Mouse (Mus musculus): ENCODE results near the gene Ift81. TPM values are rescaled to one million over a fixed set of nuclear protein-coding genes. Genes with fewer than 3 reads are reported as not detected.

The Ift81 gene
- total and polyA plus RNA-seq, 3 experiments, result 1.5 to 25.3 (median 18.0) TPM

DNA sequence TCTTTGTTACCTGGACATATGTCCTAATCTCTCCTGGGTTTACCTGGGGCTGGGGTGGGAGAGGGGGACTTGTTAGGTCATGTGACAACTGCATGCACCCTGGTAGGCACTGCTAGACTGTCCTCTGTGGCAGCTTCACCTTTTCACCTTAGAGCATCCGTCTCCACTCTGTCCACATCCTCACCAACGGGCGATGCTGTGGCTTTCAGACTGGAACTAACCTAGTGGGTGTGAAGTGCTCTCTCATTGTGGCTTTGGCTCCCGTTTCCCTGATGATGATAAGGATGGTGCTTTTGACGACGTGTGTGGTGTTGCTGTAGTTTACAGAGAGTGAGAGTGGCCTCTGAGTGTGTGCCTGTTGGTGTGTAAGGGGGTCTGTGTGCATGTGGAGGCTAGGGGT, 31.0 kb upstream of the Ift81 start:
- ATAC-seq (ENCODE audit: extremely low read depth, insufficient number of reproducible peaks, low FRiP score, poor library complexity, severe bottlenecking) (no peak), DNase-seq (ENCODE audit: low spot score) (no peak)
- TF ChIP-seq TAL1 (conservative IDR thresholded peaks at IDR 0.05; ENCODE audit: low read depth, low read length) (no peak), GATA2 (IDR thresholded peaks at IDR 0.05; ENCODE audit: borderline replicate concordance, low read depth, low read length) (no peak)
- H3K4me3 ChIP-seq (ENCODE audit: low read depth, low read length), result no peak overlapping the region; the same call in 1 of the 2 replicates
- no peaks in the 10 kb centered on the region for H3K36me3 ChIP-seq (replicated peaks)
- peaks cover 5% of the 10 kb centered on the region for H3K9me3 ChIP-seq (replicated peaks)
- peaks cover 64% of the 10 kb centered on the region for H3K4me1 ChIP-seq (ENCODE audit: insufficient read depth, low read depth, low read length)
- peaks cover 3% of the 10 kb centered on the region; the same call in 1 of the 2 replicates for H3K27me3 ChIP-seq (ENCODE audit: insufficient read depth, low read length)

DNA sequence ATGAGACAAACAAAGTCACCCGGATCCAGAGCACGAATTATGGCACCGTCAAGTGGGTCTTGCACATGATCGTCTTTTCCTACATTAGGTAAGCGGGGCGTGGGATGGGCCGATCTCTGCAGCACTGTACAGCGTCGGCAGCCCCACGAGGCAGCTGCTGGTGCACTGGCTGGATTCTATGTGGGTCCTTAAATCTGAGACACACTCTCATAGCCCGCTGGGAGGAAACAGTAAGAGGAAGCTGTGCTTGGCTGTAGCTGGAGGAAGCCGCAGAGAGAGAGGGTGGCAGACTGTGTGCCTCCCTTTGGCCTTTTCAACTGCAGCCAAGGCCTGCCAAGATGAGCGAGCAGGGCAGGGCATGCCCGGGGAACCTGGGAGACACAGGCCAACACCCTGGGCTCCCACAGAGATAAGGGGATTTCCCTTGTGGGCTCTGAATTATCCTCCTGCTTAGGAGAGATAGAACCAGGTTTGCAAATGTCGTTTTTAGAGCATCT, 29.8 kb upstream of the Ift81 start:
- H3K27me3 ChIP-seq (ENCODE audit: insufficient read depth, low read length), result peaks cover 3% of the 10 kb centered on the region; the same call in 1 of the 2 replicates
- no peaks in the 10 kb centered on the region for H3K36me3 ChIP-seq (replicated peaks)
- H3K4me3 ChIP-seq (ENCODE audit: low read depth, low read length), result peak overlapping the region; percentile 52; the same call in 1 of the 2 replicates
- peaks cover 5% of the 10 kb centered on the region for H3K9me3 ChIP-seq (replicated peaks)
- DNase-seq (ENCODE audit: low spot score), result peak; percentile 53
- no peak for TF ChIP-seq GATA1 (IDR thresholded peaks at IDR 0.05; ENCODE audit: borderline replicate concordance, low read length)
- peak; percentile 27; the same call in 1 of the 2 replicates for TF ChIP-seq TAL1 (conservative IDR thresholded peaks at IDR 0.05; ENCODE audit: low read depth, low read length)
- no peak for TF ChIP-seq CTCF (IDR thresholded peaks at IDR 0.05; ENCODE audit: low read depth, low read length)
- TF ChIP-seq GATA2 (IDR thresholded peaks at IDR 0.05; ENCODE audit: borderline replicate concordance, low read depth, low read length), result no peak
- no peak for TF ChIP-seq POLR2AphosphoS5 (IDR thresholded peaks at IDR 0.05; ENCODE audit: insufficient replicate concordance, low read depth, low read length)
- peaks cover 55% of the 10 kb centered on the region for H3K4me1 ChIP-seq (ENCODE audit: insufficient read depth, low read depth, low read length)
- peak; percentile 49 for ATAC-seq (ENCODE audit: extremely low read depth, insufficient number of reproducible peaks, low FRiP score, poor library complexity, severe bottlenecking)

DNA sequence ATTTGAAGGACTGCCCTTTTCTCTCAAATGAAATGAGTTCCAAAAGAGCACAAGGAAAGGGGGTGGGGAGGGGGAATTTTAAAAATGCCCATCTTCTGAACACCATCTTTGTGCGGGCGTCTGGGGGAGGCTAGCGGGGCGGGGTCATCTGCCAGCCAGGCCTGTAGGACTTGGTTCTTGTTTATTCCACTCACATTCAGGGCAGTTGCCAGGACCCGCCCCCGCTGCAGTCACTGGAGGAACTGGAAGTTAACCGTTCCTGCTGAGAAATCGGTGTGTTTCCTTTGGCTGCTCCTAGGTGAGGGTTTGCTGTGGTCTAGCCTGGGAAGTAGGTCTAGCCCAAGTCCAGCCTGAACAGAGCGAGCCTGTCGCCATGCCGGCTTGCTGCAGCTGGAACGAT, 29.4 kb upstream of the Ift81 start, which contains the start of gene P2rx7:
Gene P2rx7 (plus strand): TSS at position 211 of the 400 bp plus-strand sequence.
- H3K4me1 ChIP-seq (ENCODE audit: insufficient read depth, low read depth, low read length), result peaks cover 59% of the 10 kb centered on the region
- H3K36me3 ChIP-seq (replicated peaks), result no peaks in the 10 kb centered on the region
- no peak for DNase-seq (ENCODE audit: low spot score)
- H3K9me3 ChIP-seq (replicated peaks), result peaks cover 5% of the 10 kb centered on the region
- TF ChIP-seq POLR2AphosphoS5 (IDR thresholded peaks at IDR 0.05; ENCODE audit: insufficient replicate concordance, low read depth, low read length), result no peak
- no peak for TF ChIP-seq CTCF (IDR thresholded peaks at IDR 0.05; ENCODE audit: low read depth, low read length)
- no peak for TF ChIP-seq TAL1 (conservative IDR thresholded peaks at IDR 0.05; ENCODE audit: low read depth, low read length)
- no peak for TF ChIP-seq GATA2 (IDR thresholded peaks at IDR 0.05; ENCODE audit: borderline replicate concordance, low read depth, low read length)
- no peak for TF ChIP-seq GATA1 (IDR thresholded peaks at IDR 0.05; ENCODE audit: borderline replicate concordance, low read length)
- peaks cover 3% of the 10 kb centered on the region; the same call in 1 of the 2 replicates for H3K27me3 ChIP-seq (ENCODE audit: insufficient read depth, low read length)
- ATAC-seq (ENCODE audit: extremely low read depth, insufficient number of reproducible peaks, low FRiP score, poor library complexity, severe bottlenecking), result no peak
- peak within 1 kb of the TSS; percentile 52; the same call in 1 of the 2 replicates for H3K4me3 ChIP-seq (ENCODE audit: low read depth, low read length)

DNA sequence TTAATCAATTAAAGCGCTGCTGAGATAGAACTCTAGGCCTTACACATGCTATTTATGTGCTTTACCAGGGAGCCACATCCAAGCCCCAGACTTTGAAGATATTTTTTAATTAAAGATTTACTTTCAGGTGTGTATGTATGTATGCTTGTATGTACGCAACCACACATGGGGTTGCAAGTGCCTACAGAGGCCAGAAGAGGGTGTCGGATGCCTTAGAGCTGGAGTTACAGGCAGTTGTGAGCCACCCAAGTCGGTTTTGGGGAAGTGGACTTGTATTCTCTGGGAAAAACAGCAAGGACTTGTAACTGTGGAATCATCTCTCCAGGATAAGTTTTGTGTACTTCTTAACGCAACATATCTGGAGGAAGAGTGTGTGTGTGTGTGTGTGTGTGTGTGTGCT, 25.7 kb upstream of the Ift81 start:
- TF ChIP-seq GATA2 (IDR thresholded peaks at IDR 0.05; ENCODE audit: borderline replicate concordance, low read depth, low read length), result no peak
- no peak for TF ChIP-seq POLR2AphosphoS5 (IDR thresholded peaks at IDR 0.05; ENCODE audit: insufficient replicate concordance, low read depth, low read length)
- no peak for TF ChIP-seq GATA1 (IDR thresholded peaks at IDR 0.05; ENCODE audit: borderline replicate concordance, low read length)
- no peak for TF ChIP-seq TAL1 (conservative IDR thresholded peaks at IDR 0.05; ENCODE audit: low read depth, low read length)
- no peak for TF ChIP-seq CTCF (IDR thresholded peaks at IDR 0.05; ENCODE audit: low read depth, low read length)
- Histone ChIP-seq H3K4me1 (ENCODE audit: insufficient read depth, low read depth, low read length) (peaks cover 57% of the 10 kb centered on the region), H3K4me3 (ENCODE audit: low read depth, low read length) (no peak overlapping the region), H3K36me3 (replicated peaks) (no peaks in the 10 kb centered on the region), H3K9me3 (replicated peaks) (no peaks in the 10 kb centered on the region), H3K27me3 (ENCODE audit: insufficient read depth, low read length) (peaks cover 6% of the 10 kb centered on the region; the same call in 1 of the 2 replicates)
- no peak for ATAC-seq (ENCODE audit: extremely low read depth, insufficient number of reproducible peaks, low FRiP score, poor library complexity, severe bottlenecking)
- DNase-seq (ENCODE audit: low spot score), result no peak

DNA sequence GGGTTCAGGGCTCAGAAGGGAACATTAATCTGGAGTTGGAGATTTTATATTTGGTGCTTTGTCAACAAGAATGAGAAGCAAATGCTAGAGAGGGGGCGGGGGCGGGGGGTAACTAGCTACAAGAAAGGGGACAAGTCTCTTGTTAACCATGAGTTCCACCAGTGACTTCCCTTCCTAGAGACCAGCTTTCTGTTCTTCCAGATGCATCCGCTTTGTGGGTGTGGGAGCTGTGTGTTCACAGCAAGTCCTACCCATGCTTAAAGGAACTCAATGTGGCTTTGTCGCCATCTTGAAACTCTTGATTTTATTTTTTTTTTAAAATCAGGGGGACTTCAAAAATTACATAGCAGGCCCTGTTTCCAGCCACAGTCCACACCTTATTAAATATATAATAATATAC, 25.2 kb upstream of the Ift81 start:
- ATAC-seq (ENCODE audit: extremely low read depth, insufficient number of reproducible peaks, low FRiP score, poor library complexity, severe bottlenecking), result no peak
- H3K36me3 ChIP-seq (replicated peaks), result no peaks in the 10 kb centered on the region
- H3K4me1 ChIP-seq (ENCODE audit: insufficient read depth, low read depth, low read length), result peaks cover 52% of the 10 kb centered on the region
- no peaks in the 10 kb centered on the region for H3K9me3 ChIP-seq (replicated peaks)
- peaks cover 6% of the 10 kb centered on the region; the same call in 1 of the 2 replicates for H3K27me3 ChIP-seq (ENCODE audit: insufficient read depth, low read length)
- H3K4me3 ChIP-seq (ENCODE audit: low read depth, low read length), result no peak overlapping the region
- no peak for TF ChIP-seq GATA1 (IDR thresholded peaks at IDR 0.05; ENCODE audit: borderline replicate concordance, low read length)
- no peak for TF ChIP-seq CTCF (IDR thresholded peaks at IDR 0.05; ENCODE audit: low read depth, low read length)
- no peak for TF ChIP-seq POLR2AphosphoS5 (IDR thresholded peaks at IDR 0.05; ENCODE audit: insufficient replicate concordance, low read depth, low read length)
- TF ChIP-seq GATA2 (IDR thresholded peaks at IDR 0.05; ENCODE audit: borderline replicate concordance, low read depth, low read length), result no peak
- no peak for TF ChIP-seq TAL1 (conservative IDR thresholded peaks at IDR 0.05; ENCODE audit: low read depth, low read length)
- DNase-seq (ENCODE audit: low spot score), result no peak

DNA sequence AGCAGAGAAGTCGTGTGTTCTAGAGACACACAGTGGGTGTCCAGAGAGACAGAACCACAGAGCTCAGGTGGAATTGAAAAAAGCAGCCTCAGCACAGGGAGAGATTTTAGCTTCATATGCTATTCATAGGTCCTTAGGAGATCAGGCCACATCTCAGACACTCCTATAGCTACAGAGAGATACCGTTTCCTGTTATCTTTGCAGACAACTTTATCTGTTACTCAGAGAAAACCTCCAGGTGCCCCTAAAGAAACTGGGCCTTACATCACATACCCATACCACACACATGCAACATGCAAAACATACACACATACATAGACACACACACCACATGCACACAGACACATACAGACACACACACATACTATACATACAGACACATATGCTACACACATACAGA, 24.0 kb upstream of the Ift81 start:
- ATAC-seq (ENCODE audit: extremely low read depth, insufficient number of reproducible peaks, low FRiP score, poor library complexity, severe bottlenecking) (no peak), DNase-seq (ENCODE audit: low spot score) (no peak)
- H3K4me1 ChIP-seq (ENCODE audit: insufficient read depth, low read depth, low read length), result peaks cover 41% of the 10 kb centered on the region
- no peak overlapping the region for H3K4me3 ChIP-seq (ENCODE audit: low read depth, low read length)
- no peak for TF ChIP-seq TAL1 (conservative IDR thresholded peaks at IDR 0.05; ENCODE audit: low read depth, low read length)
- TF ChIP-seq GATA1 (IDR thresholded peaks at IDR 0.05; ENCODE audit: borderline replicate concordance, low read length), result no peak
- H3K9me3 ChIP-seq (replicated peaks), result no peaks in the 10 kb centered on the region
- H3K36me3 ChIP-seq (replicated peaks), result no peaks in the 10 kb centered on the region
- H3K27me3 ChIP-seq (ENCODE audit: insufficient read depth, low read length), result peaks cover 6% of the 10 kb centered on the region; the same call in 1 of the 2 replicates

Data from G1E (cell line).